Mouse (Mus musculus) hindbrain, embryonic 14.5 days (tissue): ENCODE data around the gene Klrb1b. TPM values are rescaled to one million over a fixed set of nuclear protein-coding genes. Genes with fewer than 3 reads are reported as not detected.
A peak's percentile ranks its signal among the peaks of the same experiment; 100 is the strongest.
"Not testable (repeated sequence)": the region's sequence is repeated elsewhere in the genome, so short reads cannot be mapped to it uniquely, and the experiment has no call there.

Experiments
- ATAC-seq: fragments of 200-750 bp; cut with Nextera tagmentation; 2 replicates; pipeline ENCODE4 v1.8.0; 2017; ENCODE audit warnings: moderate number of reproducible peaks, mild to moderate bottlenecking, moderate TSS enrichment, moderate library complexity; ENCODE audit not compliant: low FRiP score
- DNase-seq: peaks from one replicate; pipeline ENCODE4 v3.0.0-alpha.2; 2015; ENCODE audit warnings: low spot score
- H3K27ac ChIP-seq: fragments of 300-500 bp; sonication (generic); 2 replicates; pipeline ENCODE4 v1.5.1; 2014; ENCODE audit warnings: mild to moderate bottlenecking, moderate library complexity
- H3K27me3 ChIP-seq: fragments of 300-500 bp; sonication (generic); 2 replicates; pipeline ENCODE4 v1.6.1; 2014; ENCODE audit warnings: mild to moderate bottlenecking, low read length, mixed read lengths; ENCODE audit not compliant: control insufficient read depth, insufficient read depth
- H3K36me3 ChIP-seq: fragments of 300-500 bp; sonication (generic); replicated peaks from 2 replicates; pipeline ENCODE4 v1.6.1; 2014; ENCODE audit not compliant: control insufficient read depth, insufficient read depth
- H3K4me1 ChIP-seq: fragments of 300-500 bp; sonication (generic); replicated peaks from 2 replicates; pipeline ENCODE4 v1.6.1; 2014; ENCODE audit warnings: antibody characterized with exemption, low read length, mixed read lengths; ENCODE audit not compliant: control insufficient read depth, insufficient read depth
- H3K4me2 ChIP-seq: fragments of 300-500 bp; sonication (generic); replicated peaks from 2 replicates; pipeline ENCODE4 v1.6.1; 2014; ENCODE audit warnings: mild to moderate bottlenecking, moderate library complexity
- H3K4me3 ChIP-seq: fragments of 300-500 bp; sonication (generic); replicated peaks from 2 replicates; pipeline ENCODE4 v1.5.1; 2014; ENCODE audit warnings: mild to moderate bottlenecking, low read length
- H3K9ac ChIP-seq: fragments of 300-500 bp; sonication (generic); 2 replicates; pipeline ENCODE4 v1.6.1; 2014
- H3K9me3 ChIP-seq: fragments of 300-500 bp; sonication (generic); 2 replicates; pipeline ENCODE4 v1.6.1; 2016; ENCODE audit warnings: low read length; ENCODE audit not compliant: control insufficient read depth
- WGBS: fragments of 180-500 bp; shearing (Covaris S2); extraction: QIAGEN DNeasy Blood & Tissue Kit; methylation state at CpG from one replicate; pipeline ENCODE4 v1.1.7; 2014; 5-methylcytosine and 5-hydroxymethylcytosine counted together
- polyA plus RNA-seq: library from polyadenylated mRNA; unstranded; fragments of >200 nt; fragmentation: Nextera tagmentation; extraction: Ambion mirVana; gene quantifications from 2 replicates; pipeline ENCODE4 v1.2.1, GENCODE M21; 2014

Gene Klrb1b
- polyA plus RNA-seq, 1 experiment from 2014 or later: not detected

GRCm38 (mm10) chr6:128797185-128797905 lies 28.8 kb downstream of the Klrb1b start:
- Histone ChIP-seq H3K27ac (no peak overlapping the region), H3K4me1 (peaks cover 9% of the 10 kb centered on the region; the same call in 1 of the 2 replicates), H3K9me3 (no peaks in the 10 kb centered on the region), H3K36me3 (no peaks in the 10 kb centered on the region), H3K27me3 (no peaks in the 10 kb centered on the region), H3K4me3 (peak overlapping the region; percentile 60), H3K4me2 (peak overlapping the region; percentile 71), H3K9ac (no peak overlapping the region)
- ATAC-seq (no peak), DNase-seq (no peak)
- 74% methylated on average over 12 of the region's 12 CpGs for WGBS

GRCm38 (mm10) chr6:128796321-128796955 lies 29.7 kb downstream of the Klrb1b start:
- Histone ChIP-seq H3K4me1 (peaks cover 9% of the 10 kb centered on the region; the same call in 1 of the 2 replicates), H3K4me2 (no peak overlapping the region), H3K9me3 (no peaks in the 10 kb centered on the region), H3K9ac (no peak overlapping the region), H3K27ac (no peak overlapping the region), H3K36me3 (no peaks in the 10 kb centered on the region), H3K27me3 (no peaks in the 10 kb centered on the region), H3K4me3 (no peak overlapping the region)
- DNase-seq (no peak), ATAC-seq (no peak)
- WGBS: 78% methylated on average over 8 of the region's 8 CpGs

- no peaks in the 10 kb centered on the region for H3K27me3 ChIP-seq
- no peaks in the 10 kb centered on the region for H3K9me3 ChIP-seq
- no peak overlapping the region for H3K9ac ChIP-seq
- no peak overlapping the region for H3K27ac ChIP-seq
- DNase-seq: no peak
- no peak overlapping the region for H3K4me2 ChIP-seq
- no peak overlapping the region for H3K4me3 ChIP-seq
- H3K4me1 ChIP-seq: peaks cover 9% of the 10 kb centered on the region; the same call in 1 of the 2 replicates
- no peaks in the 10 kb centered on the region for H3K36me3 ChIP-seq
- ATAC-seq: no peak
- WGBS: 60% methylated on average over 6 of the region's 6 CpGs
Observed at GRCm38 (mm10) chr6:128793734-128794133, 32.4 kb downstream of the Klrb1b start.

GRCm38 (mm10) chr6:128790491-128790994 lies 35.6 kb downstream of the Klrb1b start:
- H3K9ac ChIP-seq, H3K9me3 ChIP-seq, ATAC-seq, H3K4me2 ChIP-seq, H3K4me3 ChIP-seq, H3K4me1 ChIP-seq, H3K27ac ChIP-seq, H3K36me3 ChIP-seq, H3K27me3 ChIP-seq, DNase-seq: not testable (repeated sequence)
- 88% methylated on average over 4 of the region's 4 CpGs for WGBS

- DNase-seq (no peak), ATAC-seq (no peak)
- H3K36me3 ChIP-seq: no peaks in the 10 kb centered on the region
- no peak within 1 kb of the TSS for H3K27ac ChIP-seq
- no peak within 1 kb of the TSS for H3K4me3 ChIP-seq
- H3K4me1 ChIP-seq: no peaks in the 10 kb centered on the region
- H3K9me3 ChIP-seq: no peaks in the 10 kb centered on the region
- 90% methylated on average over 2 of the region's 2 CpGs for WGBS
- H3K9ac ChIP-seq: no peak within 1 kb of the TSS
- H3K4me2 ChIP-seq: no peak within 1 kb of the TSS
- no peaks in the 10 kb centered on the region for H3K27me3 ChIP-seq
Observed at GRCm38 (mm10) chr6:128789115-128789514, 37.0 kb downstream of the Klrb1b start, which contains the start of gene Klrb1c. Gene Klrb1c, minus strand, starts transcription at chr6:128789215.

GRCm38 (mm10) chr6:128788517-128788916 lies 37.6 kb downstream of the Klrb1b start:
- WGBS: 87% methylated on average over 1 of the region's 1 CpGs
- DNase-seq: no peak

GRCm38 (mm10) chr6:128786396-128786795 lies 39.7 kb downstream of the Klrb1b start:
- 92% methylated on average over 1 of the region's 1 CpGs for WGBS
- H3K27ac ChIP-seq, H3K27me3 ChIP-seq, H3K4me2 ChIP-seq, DNase-seq, H3K4me3 ChIP-seq, H3K36me3 ChIP-seq, H3K4me1 ChIP-seq, H3K9me3 ChIP-seq, ATAC-seq, H3K9ac ChIP-seq: not testable (repeated sequence)

More at GRCm38 (mm10) chr6:128788517-128788916, 37.6 kb downstream of the Klrb1b start:
- ATAC-seq: no peak
- Histone ChIP-seq H3K27ac (no peak overlapping the region), H3K4me1 (no peaks in the 10 kb centered on the region), H3K4me3 (no peak overlapping the region), H3K9me3 (no peaks in the 10 kb centered on the region), H3K4me2 (no peak overlapping the region), H3K27me3 (no peaks in the 10 kb centered on the region), H3K9ac (no peak overlapping the region), H3K36me3 (no peaks in the 10 kb centered on the region)

- 79% methylated on average over 10 of the region's 10 CpGs for WGBS
- Histone ChIP-seq H3K9ac (no peak overlapping the region), H3K27me3 (no peaks in the 10 kb centered on the region), H3K4me3 (no peak overlapping the region), H3K36me3 (no peaks in the 10 kb centered on the region), H3K4me1 (no peaks in the 10 kb centered on the region; the same call in 1 of the 2 replicates), H3K9me3 (no peaks in the 10 kb centered on the region), H3K27ac (no peak overlapping the region), H3K4me2 (no peak overlapping the region)
- DNase-seq: no peak
- ATAC-seq: no peak
Observed at GRCm38 (mm10) chr6:128769481-128770253, 56.5 kb downstream of the Klrb1b start.

GRCm38 (mm10) chr6:128768047-128768446 lies 58.1 kb downstream of the Klrb1b start:
- no peak overlapping the region for H3K27ac ChIP-seq
- no peak overlapping the region for H3K9ac ChIP-seq
- DNase-seq (no peak), ATAC-seq (no peak)
- H3K4me1 ChIP-seq: peaks cover 2% of the 10 kb centered on the region; the same call in 1 of the 2 replicates
- H3K36me3 ChIP-seq: no peaks in the 10 kb centered on the region
- no peaks in the 10 kb centered on the region for H3K27me3 ChIP-seq
- H3K4me3 ChIP-seq: no peak overlapping the region
- no peak overlapping the region for H3K4me2 ChIP-seq
- H3K9me3 ChIP-seq: no peaks in the 10 kb centered on the region
- WGBS: 82% methylated on average over 4 of the region's 4 CpGs
